Mouse (Mus musculus) adrenal gland, adult 10 weeks (tissue): ENCODE data around the gene Nhlrc3. TPM values are rescaled to one million over a fixed set of nuclear protein-coding genes. Genes with fewer than 3 reads are reported as not detected.

Experiments used
- polyA plus RNA-seq: library from polyadenylated mRNA; stranded (reverse); fragments of 350-450 nt; fragmentation: Illumina TruSeq; extraction: RNeasy Lipid Tissue Mini Kit (QIAGEN cat#74804); gene quantifications from one replicate; pipeline ENCODE4 v1.2.3, GENCODE M21; 2014; ENCODE audit warnings: low read depth, low replicate concordance

The Nhlrc3 gene
- 13.9 TPM for polyA plus RNA-seq

DNA sequence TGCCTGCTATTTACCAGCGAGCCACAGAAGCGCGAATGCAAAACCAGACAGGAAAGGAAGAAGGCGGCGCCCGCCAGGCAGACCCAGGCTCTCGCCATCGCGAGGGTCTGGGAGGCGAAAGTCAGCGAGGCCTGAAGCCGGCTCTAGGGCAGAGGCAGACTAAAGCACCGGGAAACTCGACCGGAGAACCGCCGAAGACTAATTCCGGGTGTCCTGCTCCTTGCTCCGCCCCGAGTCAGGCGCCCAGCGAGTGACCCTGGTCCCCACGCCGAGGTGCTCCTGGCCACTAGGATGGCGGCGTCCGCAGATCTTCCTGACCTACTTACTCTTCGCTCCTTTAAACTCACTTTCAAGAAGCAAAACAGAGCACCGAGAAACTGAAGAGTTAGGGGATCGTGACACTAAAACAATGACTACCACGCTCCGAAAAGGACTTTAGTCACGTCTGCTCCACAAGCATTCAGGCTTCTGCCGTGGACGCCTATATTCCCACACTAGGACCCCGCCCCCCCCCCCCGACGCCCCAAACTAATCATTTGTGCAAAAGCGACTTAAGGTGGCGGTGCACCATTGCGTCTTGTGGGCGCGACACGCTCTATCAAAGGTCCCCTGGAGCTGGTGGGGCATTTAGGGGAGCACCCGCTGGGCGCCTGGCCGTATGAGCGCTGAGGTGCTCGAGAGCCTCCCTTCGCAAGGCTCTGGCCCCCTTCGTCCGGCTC, at the start of gene Nhlrc3, which contains the start of gene Proser1:
Gene Nhlrc3, minus strand, starts transcription at position 287 of the 719 bp plus-strand sequence.
Gene Proser1, plus strand, starts transcription at position 621 of the 719 bp plus-strand sequence.

DNA sequence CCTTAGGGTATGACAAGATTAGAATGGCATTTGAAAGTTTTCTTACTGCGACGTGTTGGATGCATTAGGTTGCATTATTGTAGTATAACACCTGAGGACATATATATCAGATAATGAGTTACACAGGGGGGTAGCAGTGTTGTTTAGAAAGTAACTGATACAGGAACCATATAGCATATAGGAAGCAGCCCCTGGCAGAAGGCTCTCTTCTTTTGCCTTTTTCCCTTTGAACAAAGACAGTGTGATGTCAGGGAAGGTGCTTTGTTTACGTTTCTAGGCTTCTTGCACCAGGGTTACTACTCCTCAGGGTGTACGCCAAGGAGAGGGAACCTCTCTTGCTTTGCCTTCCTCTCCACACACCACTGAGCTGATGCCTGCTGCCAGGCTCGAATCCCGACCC, 25.2 kb upstream of the Nhlrc3 start, which contains the start of gene Stoml3:
Gene Stoml3, plus strand, starts transcription at position 301 of the 400 bp plus-strand sequence.

Other genes with a start within 250 kb of the Nhlrc3 start
- 16.5 TPM for gene Proser1, start 334 bp upstream of the Nhlrc3 start, polyA plus RNA-seq
- not detected for gene Stoml3, start 25.3 kb upstream of the Nhlrc3 start, polyA plus RNA-seq
- 0.06 TPM for gene Frem2, start 194.0 kb upstream of the Nhlrc3 start, polyA plus RNA-seq